Mouse (Mus musculus) forebrain, postnatal 0 days (tissue): Measurements from ENCODE around the gene Spsb2. TPM values are rescaled to one million over a fixed set of nuclear protein-coding genes. Genes with fewer than 3 reads are reported as not detected.
"Not testable (repeated sequence)": the region's sequence is repeated elsewhere in the genome, so short reads cannot be mapped to it uniquely, and the experiment has no call there.

Source experiments
- ATAC-seq: fragments of 200-750 bp; cut with Nextera tagmentation; 2 replicates; pipeline ENCODE4 v1.8.0; 2017; ENCODE audit warnings: mild to moderate bottlenecking, moderate library complexity
- DNase-seq: peaks from one replicate; pipeline ENCODE4 v3.0.0-alpha.2; 2015
- H3K27ac ChIP-seq: fragments of 300-500 bp; sonication (generic); 2 replicates; pipeline ENCODE4 v1.5.1; 2014; ENCODE audit warnings: low read depth, mild to moderate bottlenecking, antibody characterized with exemption, low read length, moderate library complexity, mixed read lengths
- H3K27me3 ChIP-seq: fragments of 300-500 bp; sonication (generic); 2 replicates; pipeline ENCODE4 v1.6.1; 2014; ENCODE audit warnings: mild to moderate bottlenecking, low read length, mixed read lengths; ENCODE audit not compliant: insufficient read depth
- H3K36me3 ChIP-seq: fragments of 300-500 bp; sonication (generic); 2 replicates; pipeline ENCODE4 v1.6.1; 2014; ENCODE audit warnings: mild to moderate bottlenecking, moderate library complexity; ENCODE audit not compliant: insufficient read depth
- H3K4me1 ChIP-seq: fragments of 300-500 bp; sonication (generic); 2 replicates; pipeline ENCODE4 v1.6.1; 2014; ENCODE audit warnings: antibody characterized with exemption; ENCODE audit not compliant: insufficient read depth
- H3K4me2 ChIP-seq: fragments of 300-500 bp; sonication (generic); 2 replicates; pipeline ENCODE4 v1.6.1; 2014; ENCODE audit warnings: low read depth, mild to moderate bottlenecking, moderate library complexity
- H3K4me3 ChIP-seq: fragments of 300-500 bp; sonication (generic); 2 replicates; pipeline ENCODE4 v1.5.1; 2014; ENCODE audit warnings: low read depth, low read length, mixed read lengths
- H3K9ac ChIP-seq: fragments of 300-500 bp; sonication (generic); 2 replicates; pipeline ENCODE4 v1.6.1; 2014; ENCODE audit warnings: mild to moderate bottlenecking
- H3K9me3 ChIP-seq: fragments of 300-500 bp; sonication (generic); 2 replicates; pipeline ENCODE4 v1.6.1; 2016; ENCODE audit warnings: low read length
- CTCF ChIP-seq: sonication (generic); IDR thresholded peaks from 2 replicates; pipeline ENCODE4 v1.5.1; 2016; ENCODE audit warnings: antibody characterized with exemption, control low read depth, low read depth
- WGBS: fragments of 180-500 bp; shearing (Covaris S2); extraction: QIAGEN DNeasy Blood & Tissue Kit; methylation state at CpG from one replicate; pipeline ENCODE4 v1.1.7; 2014; 5-methylcytosine and 5-hydroxymethylcytosine counted together
- polyA plus RNA-seq: library from polyadenylated mRNA; unstranded; fragments of >200 nt; fragmentation: Nextera tagmentation; extraction: Ambion mirVana; gene quantifications from 2 replicates; pipeline ENCODE4 v1.2.1, GENCODE M21; 2015
- total RNA-seq: library from RNA; depleted of rRNA; stranded (reverse); fragments of >200 nt; gene quantifications from 2 replicates; pipeline ENCODE4 v1.2.3, GENCODE M21; 2014

Spsb2 gene
- total and polyA plus RNA-seq, 2 experiments from 2014 or later: 6.0 to 7.0 TPM

GRCm38 (mm10) chr6:124828101-124828592 is 19.7 kb downstream of the Spsb2 start:
- Histone ChIP-seq H3K27ac (peak overlapping the region; percentile 57), H3K4me3 (peak overlapping the region; percentile 55), H3K4me1 (0 out of 2 replicates have a peak, but pooled peaks cover 4% of the 10 kb centered on the region), H3K36me3 (peaks cover 33% of the 10 kb centered on the region), H3K9ac (peak overlapping the region; percentile 59), H3K9me3 (no peaks in the 10 kb centered on the region), H3K4me2 (peak overlapping the region; percentile 83), H3K27me3 (no peaks in the 10 kb centered on the region)
- TF ChIP-seq CTCF: no peak
- ATAC-seq (no peak), DNase-seq (peak; percentile 16)
- WGBS: 18% methylated on average over 10 of the region's 10 CpGs

- peak within 1 kb of the TSS; percentile 55 for H3K4me3 ChIP-seq
- TF ChIP-seq CTCF: peak; percentile 52
Observed at GRCm38 (mm10) chr6:124828868-124829798, 20.7 kb downstream of the Spsb2 start, which contains the start of the genes Usp5 and Cdca3. Gene Usp5, minus strand, starts transcription at chr6:124829484. Gene Cdca3, plus strand, starts transcription at chr6:124829547.

GRCm38 (mm10) chr6:124829799-124830700 is 21.6 kb downstream of the Spsb2 start:
- ATAC-seq: peak; percentile 81

More at GRCm38 (mm10) chr6:124828868-124829798, 20.7 kb downstream of the Spsb2 start, which contains the start of the genes Usp5 and Cdca3:
- under 1% methylated on average over 54 of the region's 55 CpGs for WGBS
- Histone ChIP-seq H3K4me1 (0 out of 2 replicates have a peak, but pooled peaks cover 4% of the 10 kb centered on the region), H3K9ac (peak within 1 kb of the TSS; percentile 59), H3K9me3 (no peaks in the 10 kb centered on the region), H3K36me3 (peaks cover 23% of the 10 kb centered on the region), H3K4me2 (peak within 1 kb of the TSS; percentile 83), H3K27me3 (no peaks in the 10 kb centered on the region), H3K27ac (peak within 1 kb of the TSS; percentile 76)
- DNase-seq (peak; percentile 100), ATAC-seq (peak; percentile 93)

GRCm38 (mm10) chr6:124831199-124831598 is 22.7 kb downstream of the Spsb2 start:
- not testable (repeated sequence) for H3K27ac ChIP-seq, H3K9ac ChIP-seq, H3K4me1 ChIP-seq, H3K27me3 ChIP-seq, H3K36me3 ChIP-seq, H3K9me3 ChIP-seq, H3K4me3 ChIP-seq, DNase-seq, ATAC-seq, H3K4me2 ChIP-seq
- 88% methylated on average over 4 of the region's 4 CpGs for WGBS

More at GRCm38 (mm10) chr6:124829799-124830700, 21.6 kb downstream of the Spsb2 start:
- H3K4me2 ChIP-seq: peak overlapping the region; percentile 59
- DNase-seq: peak; percentile 96
- peak overlapping the region; percentile 74 for H3K27ac ChIP-seq
- H3K27me3 ChIP-seq: no peaks in the 10 kb centered on the region
- WGBS: under 1% methylated on average over 38 of the region's 38 CpGs
- H3K9ac ChIP-seq: peak overlapping the region; percentile 37
- peaks cover 14% of the 10 kb centered on the region for H3K36me3 ChIP-seq
- 0 out of 2 replicates have a peak, but pooled peaks cover 4% of the 10 kb centered on the region for H3K4me1 ChIP-seq
- TF ChIP-seq CTCF: peak; percentile 19
- H3K9me3 ChIP-seq: no peaks in the 10 kb centered on the region
- peak overlapping the region; percentile 55 for H3K4me3 ChIP-seq

GRCm38 (mm10) chr6:124831649-124832048 is 23.2 kb downstream of the Spsb2 start:
- 91% methylated on average over 8 of the region's 8 CpGs for WGBS
- ATAC-seq: no peak

GRCm38 (mm10) chr6:124834512-124835081 is 26.1 kb downstream of the Spsb2 start:
- DNase-seq: no peak
- Histone ChIP-seq H3K9ac (no peak overlapping the region), H3K27ac (no peak overlapping the region), H3K4me3 (no peak overlapping the region), H3K36me3 (no peaks in the 10 kb centered on the region; the same call in 1 of the 2 replicates), H3K27me3 (no peaks in the 10 kb centered on the region), H3K4me1 (0 out of 2 replicates have a peak, but pooled peaks cover 4% of the 10 kb centered on the region), H3K4me2 (no peak overlapping the region), H3K9me3 (no peaks in the 10 kb centered on the region)
- ATAC-seq: no peak
- WGBS: 84% methylated on average over 6 of the region's 6 CpGs
- no peak for TF ChIP-seq CTCF

More at GRCm38 (mm10) chr6:124831649-124832048, 23.2 kb downstream of the Spsb2 start:
- no peaks in the 10 kb centered on the region for H3K9me3 ChIP-seq
- H3K9ac ChIP-seq: no peak overlapping the region
- no peak for DNase-seq
- no peaks in the 10 kb centered on the region; the same call in 1 of the 2 replicates for H3K36me3 ChIP-seq
- no peak for TF ChIP-seq CTCF
- H3K4me3 ChIP-seq: no peak overlapping the region
- H3K4me1 ChIP-seq: 0 out of 2 replicates have a peak, but pooled peaks cover 4% of the 10 kb centered on the region
- H3K4me2 ChIP-seq: no peak overlapping the region
- no peaks in the 10 kb centered on the region for H3K27me3 ChIP-seq
- H3K27ac ChIP-seq: no peak overlapping the region
